8 mouse cellular contexts compared by ENCODE assay signal in the genomic region with DNA sequence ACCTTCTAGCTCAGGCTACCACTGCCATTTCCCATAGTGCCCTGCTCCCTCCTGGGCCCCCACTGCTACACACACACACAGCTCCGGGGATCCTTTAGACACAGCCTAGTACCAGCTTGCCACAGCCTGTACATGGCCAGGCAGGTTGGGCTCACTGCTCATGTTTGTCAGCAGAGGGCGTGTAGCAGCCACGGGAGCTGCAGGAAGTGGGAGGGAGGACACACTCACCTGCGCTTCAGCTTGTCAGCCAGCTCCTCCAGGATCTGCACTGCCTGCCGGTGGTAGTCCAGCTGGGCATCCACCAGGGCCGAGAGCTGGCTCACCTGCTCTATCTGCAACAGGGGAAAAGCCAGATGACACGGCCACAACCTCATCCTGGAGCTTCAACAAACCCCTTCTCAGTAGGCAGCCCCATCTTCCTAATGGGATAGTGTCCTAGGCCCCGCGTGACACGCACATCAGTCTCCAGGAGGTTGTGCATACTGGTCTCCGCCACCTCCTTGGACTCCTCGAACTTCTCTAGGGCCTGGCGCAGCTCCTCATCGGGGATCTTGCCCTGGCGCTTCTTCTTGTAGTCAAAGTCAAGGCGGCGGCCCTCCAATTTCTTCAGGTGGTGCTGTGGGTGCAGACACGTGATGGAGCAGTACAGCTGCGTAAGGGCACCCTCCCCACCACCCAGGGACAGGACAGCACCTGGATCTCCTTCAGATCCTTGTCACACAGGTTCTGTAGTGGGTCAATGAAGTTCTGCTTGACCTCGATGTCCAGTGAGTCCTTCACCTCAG. TPM values are rescaled to one million over a fixed set of nuclear protein-coding genes. Genes with fewer than 3 reads are reported as not detected.
DNase-seq lines count a peak whose midpoint lies in the region; ATAC-seq lines count a peak whose summit lies in the region.

No protein-coding gene starts in this region.

- WGBS in embryonic facial prominence, embryonic 15.5 days = 67% methylated on average over 20 of the region's 20 CpGs
- WGBS in kidney, embryonic 15.5 days = 69% methylated on average over 20 of the region's 20 CpGs

- no peaks in the 10 kb centered on the region for H3K9me3 ChIP-seq in embryonic facial prominence, embryonic 15.5 days (replicated peaks)
- H3K9me3 ChIP-seq in kidney, embryonic 15.5 days (replicated peaks) = no peaks in the 10 kb centered on the region

- H3K4me1 ChIP-seq in embryonic facial prominence, embryonic 15.5 days = peaks cover 11% of the 10 kb centered on the region
- peaks cover 17% of the 10 kb centered on the region for H3K4me1 ChIP-seq in kidney, embryonic 15.5 days

- no peak overlapping the region for H3K4me2 ChIP-seq in embryonic facial prominence, embryonic 15.5 days (replicated peaks)
- H3K4me2 ChIP-seq in kidney, embryonic 15.5 days = no peak overlapping the region

- peaks cover 72% of the 10 kb centered on the region for H3K36me3 ChIP-seq in embryonic facial prominence, embryonic 15.5 days
- H3K36me3 ChIP-seq in kidney, embryonic 15.5 days = peaks cover 74% of the 10 kb centered on the region

- H3K4me3 ChIP-seq in embryonic facial prominence, embryonic 15.5 days (replicated peaks) = no peak overlapping the region
- H3K4me3 ChIP-seq in kidney, embryonic 15.5 days (replicated peaks) = no peak overlapping the region

- DNase-seq in ovary, postnatal 36 days (ENCODE audit: low spot score) = peak; percentile 51
- no peak for DNase-seq in ovary, adult 18-20 months (ENCODE audit: low spot score)
- peak; percentile 36 for DNase-seq in adrenal gland, adult 8-10 months
- DNase-seq in lung, postnatal 10 days = peak; percentile 62
- peak; percentile 55 to 84 for DNase-seq in spleen, postnatal 4 days (ENCODE audit: low spot score in 2 of 2)
- no peak for DNase-seq in ovary, postnatal 14 days (ENCODE audit: low spot score)

- ATAC-seq in embryonic facial prominence, embryonic 15.5 days (ENCODE audit: insufficient number of reproducible peaks, low FRiP score, low TSS enrichment, low read depth) = no peak
- ATAC-seq in kidney, embryonic 15.5 days (replicated peaks; ENCODE audit: low FRiP score) = peak; percentile 38; the same call in 1 of the 2 replicates

- H3K9ac ChIP-seq in embryonic facial prominence, embryonic 15.5 days = no peak overlapping the region
- no peak overlapping the region for H3K9ac ChIP-seq in kidney, embryonic 15.5 days

- H3K27me3 ChIP-seq in embryonic facial prominence, embryonic 15.5 days = no peaks in the 10 kb centered on the region
- H3K27me3 ChIP-seq in kidney, embryonic 15.5 days = no peaks in the 10 kb centered on the region

- H3K27ac ChIP-seq in embryonic facial prominence, embryonic 15.5 days (replicated peaks) = 0 out of 2 replicates have a peak overlapping the region, but pooled peaks have one; percentile 2
- no peak overlapping the region for H3K27ac ChIP-seq in kidney, embryonic 15.5 days

RNA-seq across cellular contexts. Expression of a gene that starts 13.0 kb away (rescaled TPM):
- total RNA-seq in adrenal gland, adult 8-10 months (2022) = 100 to 1,000 TPM; 101 to 119 (median 110) TPM
- 91.3 and 97.2 TPM in 2 replicates for polyA plus RNA-seq in embryonic facial prominence, embryonic 15.5 days (2015; fragmentation: Nextera tagmentation; extraction: Ambion mirVana)
- 97.4 and 103 TPM in 2 replicates for polyA plus RNA-seq in kidney, embryonic 15.5 days (2015; fragmentation: Nextera tagmentation; extraction: Ambion mirVana)

RNA-seq across cellular contexts. Expression of a gene that starts 13.2 kb away (rescaled TPM):
- total RNA-seq in adrenal gland, adult 8-10 months (2022) = 1 to 10 TPM; 4.8 to 9.3 (median 6.8) TPM
- 23.6 and 24.5 TPM in 2 replicates for polyA plus RNA-seq in embryonic facial prominence, embryonic 15.5 days (2015; fragmentation: Nextera tagmentation; extraction: Ambion mirVana)
- polyA plus RNA-seq in kidney, embryonic 15.5 days (2015; fragmentation: Nextera tagmentation; extraction: Ambion mirVana) = 14.5 and 15.5 TPM in 2 replicates

RNA-seq across cellular contexts. Expression of a gene that starts 17.9 kb away (rescaled TPM):
- 10 to 100 TPM; 44.3 to 52.5 (median 49.9) TPM for total RNA-seq in adrenal gland, adult 8-10 months (2022)
- 194 and 201 TPM in 2 replicates for polyA plus RNA-seq in embryonic facial prominence, embryonic 15.5 days (2015; fragmentation: Nextera tagmentation; extraction: Ambion mirVana)
- polyA plus RNA-seq in kidney, embryonic 15.5 days (2015; fragmentation: Nextera tagmentation; extraction: Ambion mirVana) = 168 and 175 TPM in 2 replicates

RNA-seq across cellular contexts. Expression of a gene that starts 21.7 kb away (rescaled TPM):
- total RNA-seq in adrenal gland, adult 8-10 months (2022) = 1 to 10 TPM; 3.8 to 6.0 (median 4.3) TPM
- 21.6 and 23.0 TPM in 2 replicates for polyA plus RNA-seq in embryonic facial prominence, embryonic 15.5 days (2015; fragmentation: Nextera tagmentation; extraction: Ambion mirVana)
- polyA plus RNA-seq in kidney, embryonic 15.5 days (2015; fragmentation: Nextera tagmentation; extraction: Ambion mirVana) = 26.9 and 30.8 TPM in 2 replicates

RNA-seq across cellular contexts. Expression of a gene that starts 32.2 kb away (rescaled TPM):
- total RNA-seq in adrenal gland, adult 8-10 months (2022) = 1 to 10 TPM in 3 of 4 experiments, under 1 TPM in 1; 0.87 to 3.4 (median 2.9) TPM
- 12.5 and 16.8 TPM in 2 replicates for polyA plus RNA-seq in embryonic facial prominence, embryonic 15.5 days (2015; fragmentation: Nextera tagmentation; extraction: Ambion mirVana)
- polyA plus RNA-seq in kidney, embryonic 15.5 days (2015; fragmentation: Nextera tagmentation; extraction: Ambion mirVana) = 19.7 and 21.7 TPM in 2 replicates

Comparison
In these comparisons a context has a peak if more than half of its experiments do, and no peak if none do; other contexts are left out.
1. DNase-seq: peak in ovary, postnatal 36 days (single experiment), adrenal gland, adult 8-10 months (single experiment), lung, postnatal 10 days (single experiment) and spleen, postnatal 4 days (2 of 2); none in ovary, adult 18-20 months (single experiment) and ovary, postnatal 14 days (single experiment).